Mouse (Mus musculus) midbrain, embryonic 13.5 days (tissue): ENCODE results near the gene Pmepa1. TPM values are rescaled to one million over a fixed set of nuclear protein-coding genes. Genes with fewer than 3 reads are reported as not detected.
A peak's percentile ranks its signal among the peaks of the same experiment; 100 is the strongest.

Source experiments
- ATAC-seq: fragments of 200-750 bp; cut with Nextera tagmentation; 2 replicates; pipeline ENCODE4 v1.8.0; 2017; ENCODE audit warnings: mild to moderate bottlenecking, moderate TSS enrichment, moderate library complexity
- H3K27ac ChIP-seq: fragments of 300-500 bp; sonication (generic); 2 replicates; pipeline ENCODE4 v1.5.1; 2015; ENCODE audit warnings: inconsistent platforms, mild to moderate bottlenecking, moderate library complexity
- H3K27me3 ChIP-seq: fragments of 300-500 bp; sonication (generic); 2 replicates; pipeline ENCODE4 v1.6.1; 2015; ENCODE audit warnings: mild to moderate bottlenecking, inconsistent platforms
- H3K36me3 ChIP-seq: fragments of 300-500 bp; sonication (generic); 2 replicates; pipeline ENCODE4 v1.6.1; 2015; ENCODE audit warnings: mild to moderate bottlenecking, inconsistent platforms
- H3K4me1 ChIP-seq: fragments of 300-500 bp; sonication (generic); replicated peaks from 2 replicates; pipeline ENCODE4 v1.6.1; 2015; ENCODE audit warnings: inconsistent platforms
- H3K4me2 ChIP-seq: fragments of 300-500 bp; sonication (generic); replicated peaks from 2 replicates; pipeline ENCODE4 v1.6.1; 2015; ENCODE audit warnings: moderate library complexity, mild to moderate bottlenecking, inconsistent platforms
- H3K4me3 ChIP-seq: fragments of 300-500 bp; sonication (generic); replicated peaks from 2 replicates; pipeline ENCODE4 v1.5.1; 2015; ENCODE audit warnings: mild to moderate bottlenecking, inconsistent platforms
- H3K9ac ChIP-seq: fragments of 300-500 bp; sonication (generic); replicated peaks from 2 replicates; pipeline ENCODE4 v1.6.1; 2015; ENCODE audit warnings: mild to moderate bottlenecking, inconsistent platforms
- H3K9me3 ChIP-seq: fragments of 300-500 bp; sonication (generic); 2 replicates; pipeline ENCODE4 v1.6.1; 2016; ENCODE audit warnings: mild to moderate bottlenecking, inconsistent platforms
- WGBS: fragments of 180-500 bp; shearing (Covaris S2); methylation state at CpG from one replicate; pipeline ENCODE4 v1.1.7; 2015; 5-methylcytosine and 5-hydroxymethylcytosine counted together
- polyA plus RNA-seq: library from polyadenylated mRNA; unstranded; fragments of >200 nt; fragmentation: Nextera tagmentation; extraction: Ambion mirVana; gene quantifications from 2 replicates; pipeline ENCODE4 v1.2.1, GENCODE M21; 2015

The Pmepa1 gene
- polyA plus RNA-seq, 1 experiment from 2014 or later = 4.7 TPM

- H3K9me3 ChIP-seq = no peaks in the 10 kb centered on the region
- H3K4me3 ChIP-seq = no peak overlapping the region
- no peaks in the 10 kb centered on the region for H3K36me3 ChIP-seq
- no peaks in the 10 kb centered on the region for H3K4me1 ChIP-seq
- 75% methylated on average over 4 of the region's 4 CpGs for WGBS
- H3K4me2 ChIP-seq = no peak overlapping the region
- no peak for ATAC-seq
- peaks cover 6% of the 10 kb centered on the region; the same call in 1 of the 2 replicates for H3K27me3 ChIP-seq
- no peak overlapping the region for H3K27ac ChIP-seq
- no peak overlapping the region for H3K9ac ChIP-seq
Measured at GRCm38 (mm10) chr2:173180026-173180425, 96.3 kb downstream of the Pmepa1 start.

GRCm38 (mm10) chr2:173179046-173179445, 97.3 kb downstream of the Pmepa1 start:
- Histone ChIP-seq H3K9me3 (no peaks in the 10 kb centered on the region), H3K27me3 (no peaks in the 10 kb centered on the region), H3K27ac (no peak overlapping the region), H3K36me3 (no peaks in the 10 kb centered on the region), H3K4me2 (no peak overlapping the region), H3K4me3 (no peak overlapping the region), H3K9ac (no peak overlapping the region), H3K4me1 (peaks cover 8% of the 10 kb centered on the region)
- ATAC-seq = no peak
- WGBS = 90% methylated on average over 7 of the region's 7 CpGs

- Histone ChIP-seq H3K4me3 (no peak overlapping the region), H3K4me2 (no peak overlapping the region), H3K9me3 (no peaks in the 10 kb centered on the region), H3K9ac (no peak overlapping the region), H3K27me3 (no peaks in the 10 kb centered on the region), H3K36me3 (no peaks in the 10 kb centered on the region), H3K4me1 (peaks cover 16% of the 10 kb centered on the region), H3K27ac (no peak overlapping the region)
- ATAC-seq = no peak
- WGBS = 87% methylated on average over 8 of the region's 8 CpGs
Measured at GRCm38 (mm10) chr2:173177951-173178350, 98.4 kb downstream of the Pmepa1 start.

- Histone ChIP-seq H3K27me3 (no peaks in the 10 kb centered on the region), H3K9ac (no peak overlapping the region), H3K4me2 (no peak overlapping the region), H3K9me3 (no peaks in the 10 kb centered on the region), H3K36me3 (no peaks in the 10 kb centered on the region), H3K4me3 (no peak overlapping the region), H3K27ac (no peak overlapping the region), H3K4me1 (peaks cover 21% of the 10 kb centered on the region)
- ATAC-seq = no peak
- WGBS = 80% methylated on average over 5 of the region's 5 CpGs
Measured at GRCm38 (mm10) chr2:173177481-173177880, 98.9 kb downstream of the Pmepa1 start.

- H3K9ac ChIP-seq = no peak overlapping the region
- H3K27ac ChIP-seq = no peak overlapping the region
- 93% methylated on average over 5 of the region's 5 CpGs for WGBS
- H3K9me3 ChIP-seq = no peaks in the 10 kb centered on the region
- H3K27me3 ChIP-seq = no peaks in the 10 kb centered on the region
- H3K4me1 ChIP-seq = peaks cover 36% of the 10 kb centered on the region
- H3K4me3 ChIP-seq = no peak overlapping the region
- no peak overlapping the region for H3K4me2 ChIP-seq
- no peak for ATAC-seq
- no peaks in the 10 kb centered on the region for H3K36me3 ChIP-seq
Measured at GRCm38 (mm10) chr2:173175703-173176102, 100.6 kb downstream of the Pmepa1 start.

GRCm38 (mm10) chr2:173174569-173174968, 101.8 kb downstream of the Pmepa1 start:
- WGBS = 50% methylated on average over 1 of the region's 1 CpGs
- H3K4me1 ChIP-seq = peaks cover 36% of the 10 kb centered on the region
- peak overlapping the region; percentile 96 for H3K27ac ChIP-seq
- 0 out of 2 replicates have a peak overlapping the region, but pooled peaks have one; percentile 34 for H3K4me3 ChIP-seq
- no peaks in the 10 kb centered on the region for H3K36me3 ChIP-seq
- H3K9ac ChIP-seq = no peak overlapping the region
- no peaks in the 10 kb centered on the region for H3K9me3 ChIP-seq
- no peak for ATAC-seq
- no peaks in the 10 kb centered on the region for H3K27me3 ChIP-seq
- peak overlapping the region; percentile 62 for H3K4me2 ChIP-seq

Other genes with a start within 250 kb of the Pmepa1 start
- 0.10 and 0.15 TPM in 2 replicates for gene Ctcfl, start 157.0 kb downstream of the Pmepa1 start, polyA plus RNA-seq
- gene Pck1, start 123.5 kb downstream of the Pmepa1 start, polyA plus RNA-seq = not detected in 2 replicates
- 0.27 and 0.50 TPM in 2 replicates for gene Zbp1, start 57.6 kb downstream of the Pmepa1 start, polyA plus RNA-seq
- gene 1700021F07Rik, start 246.1 kb upstream of the Pmepa1 start, polyA plus RNA-seq = not detected in 2 replicates